Mouse (Mus musculus) left cerebral cortex, adult 8-10 months (tissue): ENCODE measurements around the gene Ski. TPM values are rescaled to one million over a fixed set of nuclear protein-coding genes. Genes with fewer than 3 reads are reported as not detected.
"Not testable (repeated sequence)": the region's sequence is repeated elsewhere in the genome, so short reads cannot be mapped to it uniquely, and the experiment has no call there.

Source experiments
- DNase-seq, 2 experiments: peaks; one replicate each; pipeline ENCODE4 v3.0.0; 2022; ENCODE audit warnings: low spot score in 2 of 2
- total RNA-seq, 4 experiments: library from RNA; stranded (reverse); gene quantifications; 2 replicates each; pipeline ENCODE4 v1.2.4; 2022

The Ski gene
- total RNA-seq: 100 to 1,000 TPM; 118 to 126 (median 121) TPM

- no peak for DNase-seq
Measured at GRCm38 (mm10) chr4:155222552-155222840, at the start of gene Ski. Ski (minus strand) TSS chr4:155222592.

GRCm38 (mm10) chr4:155268382-155268781 lies 46.0 kb upstream of the Ski start:
- no peak for DNase-seq

GRCm38 (mm10) chr4:155267639-155268175 lies 45.3 kb upstream of the Ski start:
- no peak for DNase-seq

GRCm38 (mm10) chr4:155267047-155267543 lies 44.7 kb upstream of the Ski start:
- DNase-seq: no peak

GRCm38 (mm10) chr4:155264521-155265321 lies 42.3 kb upstream of the Ski start:
- no peak for DNase-seq

- DNase-seq: no peak
Measured at GRCm38 (mm10) chr4:155252253-155252652, 29.9 kb upstream of the Ski start.

GRCm38 (mm10) chr4:155251147-155251546 lies 28.8 kb upstream of the Ski start:
- DNase-seq: no peak

- peak in 1 of 2 experiments; percentile 30 for DNase-seq
Measured at GRCm38 (mm10) chr4:155250361-155251117, 28.1 kb upstream of the Ski start.

- DNase-seq: peak; percentile 60 to 76
Measured at GRCm38 (mm10) chr4:155249648-155250351, 27.4 kb upstream of the Ski start, which contains the start of gene Faap20. Faap20 (plus strand) TSS chr4:155249802.

GRCm38 (mm10) chr4:155249257-155249647 lies 26.9 kb upstream of the Ski start:
- peak; percentile 86 to 98 for DNase-seq

GRCm38 (mm10) chr4:155248054-155248453 lies 25.7 kb upstream of the Ski start:
- DNase-seq: not testable (repeated sequence)

- DNase-seq: peak; percentile 43 to 85
Measured at GRCm38 (mm10) chr4:155246691-155247105, 24.3 kb upstream of the Ski start.

GRCm38 (mm10) chr4:155245770-155246492 lies 23.5 kb upstream of the Ski start:
- no peak for DNase-seq

GRCm38 (mm10) chr4:155243233-155243632 lies 20.8 kb upstream of the Ski start:
- DNase-seq: no peak

GRCm38 (mm10) chr4:155242292-155242691 lies 19.9 kb upstream of the Ski start:
- DNase-seq: no peak

GRCm38 (mm10) chr4:155241789-155242188 lies 19.4 kb upstream of the Ski start:
- no peak for DNase-seq

GRCm38 (mm10) chr4:155239494-155239893 lies 17.1 kb upstream of the Ski start:
- no peak for DNase-seq

GRCm38 (mm10) chr4:155238276-155238675 lies 15.9 kb upstream of the Ski start:
- DNase-seq: no peak

- no peak for DNase-seq
Measured at GRCm38 (mm10) chr4:155236737-155237385, 14.5 kb upstream of the Ski start.
